Mouse (Mus musculus): Measurements from ENCODE around the gene Bach2.

DNA sequence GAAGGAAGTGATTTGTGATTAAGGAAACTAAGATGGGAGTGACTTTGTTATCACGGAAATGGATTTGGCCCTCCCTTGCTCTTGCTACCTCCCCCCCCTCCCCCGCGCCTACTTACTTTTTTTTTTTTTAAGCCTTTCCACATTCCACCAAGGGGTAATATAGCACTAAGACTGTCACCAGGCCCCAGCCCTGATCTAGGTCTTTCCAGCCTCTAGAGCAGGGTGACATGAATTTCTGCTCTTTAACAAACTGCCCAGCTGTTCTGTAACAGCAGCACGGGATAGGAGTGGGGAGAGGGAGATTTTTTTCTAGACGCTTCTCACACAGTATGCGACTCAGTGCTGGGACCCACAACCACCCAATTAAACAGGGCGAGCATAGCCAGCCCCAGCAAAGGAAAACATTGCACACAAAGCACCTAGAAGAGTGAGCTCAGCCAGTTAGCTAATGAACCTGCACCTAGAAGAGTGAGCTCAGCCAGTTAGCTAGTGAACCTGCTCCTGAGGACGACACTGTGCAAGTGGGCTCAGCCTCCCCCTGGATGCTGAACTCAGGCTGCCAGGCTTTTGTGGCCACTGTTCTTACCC, 10.5 kb upstream of the Bach2 start:
- TF ChIP-seq CTCF (IDR thresholded peaks at IDR 0.05; ENCODE audit: control insufficient read depth, insufficient read depth, insufficient read length) = no peak
- no peak for TF ChIP-seq MYOD1 (IDR thresholded peaks at IDR 0.05; ENCODE audit: control insufficient read depth, insufficient read length, low read depth)
- TF ChIP-seq MYOG (IDR thresholded peaks at IDR 0.05; ENCODE audit: control insufficient read depth, extremely low read depth, insufficient read length) = no peak
- no peak for TF ChIP-seq MAX (IDR thresholded peaks at IDR 0.05)

Measured in C2C12 (cell line).